Mouse (Mus musculus) small intestine, adult 2 months (tissue): ENCODE data around the gene Nfia. TPM values are rescaled to one million over a fixed set of nuclear protein-coding genes. Genes with fewer than 3 reads are reported as not detected.
A peak's percentile ranks its signal among the peaks of the same experiment; 100 is the strongest.

Experiments
- H3K27ac ChIP-seq: fragments of 200-500 bp; 2 replicates; pipeline ENCODE4 v1.5.1; 2012; ENCODE audit warnings: low read depth, low read length, control low read depth, inconsistent platforms; ENCODE audit not compliant: insufficient read depth
- H3K27me3 ChIP-seq: fragments of 200-500 bp; 2 replicates; pipeline ENCODE4 v1.6.1; 2012; ENCODE audit warnings: mild to moderate bottlenecking, moderate library complexity, low read length, inconsistent platforms; ENCODE audit not compliant: control insufficient read depth, insufficient read depth
- H3K36me3 ChIP-seq: fragments of 200-500 bp; 2 replicates; pipeline ENCODE4 v1.6.1; 2012; ENCODE audit warnings: mild to moderate bottlenecking, low read length, control low read depth, inconsistent platforms; ENCODE audit not compliant: control insufficient read depth, insufficient read depth
- H3K4me1 ChIP-seq: fragments of 200-500 bp; 2 replicates; pipeline ENCODE4 v1.6.1; 2012; ENCODE audit warnings: low read length, inconsistent platforms, mixed read lengths; ENCODE audit not compliant: control insufficient read depth, insufficient read depth, insufficient read length
- H3K4me3 ChIP-seq: fragments of 200-500 bp; 2 replicates; pipeline ENCODE4 v1.5.1; 2012; ENCODE audit warnings: low read depth, mild to moderate bottlenecking, control low read depth, inconsistent platforms, low read length, moderate library complexity
- CTCF ChIP-seq: fragments of 200-500 bp; IDR thresholded peaks from 2 replicates; pipeline ENCODE4 v1.5.1; 2012; ENCODE audit warnings: low read depth, mild to moderate bottlenecking, control low read depth, inconsistent platforms, low read length, moderate library complexity, mixed read lengths; ENCODE audit not compliant: insufficient replicate concordance, insufficient read length; ENCODE audit errors: extremely low read depth
- POLR2A ChIP-seq: fragments of 200-500 bp; IDR thresholded peaks from 2 replicates; pipeline ENCODE4 v1.6.1; 2012; ENCODE audit warnings: low read depth, mild to moderate bottlenecking, control low read depth, inconsistent platforms, low read length, moderate library complexity
- WGBS: fragments of 180-500 bp; shearing (Covaris S2); methylation state at CpG from one replicate; pipeline ENCODE4 v1.1.7; 2018; 5-methylcytosine and 5-hydroxymethylcytosine counted together
- polyA plus RNA-seq: library from polyadenylated mRNA; depleted of rRNA; stranded (reverse); fragments of >200 nt; gene quantifications from 2 replicates; pipeline ENCODE4 v1.2.3, GENCODE M21; 2012; rRNA removed

Nfia gene
- 8.6 and 16.5 TPM in 2 replicates for polyA plus RNA-seq

DNA sequence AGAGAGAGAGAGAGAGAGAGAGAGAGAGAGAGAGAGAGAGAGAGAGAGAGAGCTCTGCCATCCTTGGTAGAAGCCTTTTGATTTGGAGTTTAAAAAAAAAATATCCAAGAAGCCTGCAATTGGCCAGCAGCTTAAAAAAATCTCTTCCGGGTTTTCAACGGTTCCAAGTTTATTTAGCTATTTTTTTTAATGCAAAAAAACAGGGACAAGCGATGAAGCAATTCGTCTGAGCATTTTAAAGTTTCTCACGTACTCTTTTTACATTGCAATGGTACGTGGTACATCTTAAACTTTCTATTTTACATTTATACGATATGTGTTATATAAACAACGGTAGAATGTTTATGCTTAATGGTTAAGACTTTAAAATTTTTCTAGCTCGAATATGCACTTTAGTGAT lies at the start of gene Nfia:
TSS of gene Nfia (plus strand) at position 94 of the 400 bp plus-strand sequence.
- TF ChIP-seq CTCF, result no peak
- TF ChIP-seq POLR2A, result no peak
- WGBS, result under 1% methylated on average over 9 of the region's 9 CpGs

DNA sequence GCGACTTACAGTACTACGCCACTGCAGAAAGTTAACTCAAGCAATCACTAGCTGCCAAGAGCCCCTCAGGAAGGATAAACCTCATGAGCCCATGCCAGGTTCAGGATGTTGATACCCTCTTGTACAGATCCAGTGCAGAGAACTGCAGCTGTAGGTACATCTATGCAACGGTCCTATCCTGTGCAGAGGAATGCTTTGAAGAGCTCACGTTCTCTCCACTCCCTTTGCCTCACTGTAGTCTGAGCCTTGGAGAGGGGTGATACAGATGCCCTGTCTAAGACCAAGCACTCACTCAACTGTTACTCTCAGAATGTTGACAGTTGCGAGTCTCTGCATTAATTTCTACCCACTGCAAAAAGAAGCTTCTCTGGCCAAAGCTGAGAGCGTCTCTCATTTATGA lies 49.2 kb upstream of the Nfia start:
- no peak overlapping the region for H3K27ac ChIP-seq
- H3K4me3 ChIP-seq, result no peak overlapping the region
- no peaks in the 10 kb centered on the region; the same call in 1 of the 2 replicates for H3K27me3 ChIP-seq
- peaks cover 6% of the 10 kb centered on the region; the same call in 1 of the 2 replicates for H3K4me1 ChIP-seq
- no peak for TF ChIP-seq CTCF
- no peak for TF ChIP-seq POLR2A
- H3K36me3 ChIP-seq, result no peaks in the 10 kb centered on the region
- WGBS, result 89% methylated on average over 6 of the region's 6 CpGs

More for the DNA sequence above, at the start of gene Nfia:
- no peaks in the 10 kb centered on the region for H3K36me3 ChIP-seq
- H3K4me3 ChIP-seq, result peak within 1 kb of the TSS; percentile 85
- H3K4me1 ChIP-seq, result 0 out of 2 replicates have a peak, but pooled peaks cover 2% of the 10 kb centered on the region
- H3K27ac ChIP-seq, result peak within 1 kb of the TSS; percentile 100
- H3K27me3 ChIP-seq, result no peaks in the 10 kb centered on the region

DNA sequence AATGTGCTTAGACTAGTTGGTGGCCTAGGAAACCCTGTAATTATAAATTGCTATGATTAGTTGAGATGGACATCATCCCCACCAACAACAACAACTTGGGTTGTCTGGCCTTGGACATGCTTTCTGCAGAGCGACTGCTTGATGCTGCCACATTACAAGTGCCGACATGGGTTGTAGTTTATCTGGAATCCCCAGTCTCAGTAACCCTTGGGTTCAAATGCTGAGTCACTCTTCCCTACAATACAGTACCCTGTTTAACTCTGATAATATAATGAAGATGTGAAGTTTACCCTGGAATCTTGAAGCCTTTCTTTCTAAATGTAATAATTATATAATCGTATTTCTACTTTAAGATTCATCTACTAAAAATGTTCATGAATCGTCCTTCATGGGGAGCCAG lies 44.0 kb upstream of the Nfia start:
- Histone ChIP-seq H3K36me3 (no peaks in the 10 kb centered on the region), H3K27ac (no peak overlapping the region), H3K4me3 (no peak overlapping the region), H3K4me1 (peaks cover 6% of the 10 kb centered on the region; the same call in 1 of the 2 replicates), H3K27me3 (no peaks in the 10 kb centered on the region; the same call in 1 of the 2 replicates)
- TF ChIP-seq POLR2A (no peak), CTCF (no peak)
- 92% methylated on average over 4 of the region's 4 CpGs for WGBS

DNA sequence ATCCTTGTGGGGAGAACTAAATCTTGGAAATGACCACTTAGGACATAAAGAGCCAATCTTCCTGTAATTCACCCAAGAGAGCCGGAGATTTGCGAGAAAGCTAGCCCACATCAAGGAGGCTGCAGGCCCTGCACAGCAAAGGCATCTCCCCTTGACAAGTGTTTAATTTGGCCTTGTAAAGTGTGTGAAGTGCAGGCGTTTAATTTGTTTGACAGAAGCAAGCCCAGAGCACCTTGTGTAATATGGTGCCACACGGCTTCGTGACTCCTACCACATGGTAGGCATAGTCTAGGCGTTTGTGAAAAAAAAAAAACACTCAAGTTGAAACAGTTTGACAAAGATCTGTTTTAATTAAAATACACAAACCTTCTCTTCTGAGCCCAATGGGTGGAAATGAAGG lies 42.5 kb upstream of the Nfia start:
- WGBS, result 85% methylated on average over 6 of the region's 6 CpGs
- Histone ChIP-seq H3K4me3 (no peak overlapping the region), H3K27me3 (no peaks in the 10 kb centered on the region; the same call in 1 of the 2 replicates), H3K4me1 (no peaks in the 10 kb centered on the region), H3K27ac (no peak overlapping the region), H3K36me3 (no peaks in the 10 kb centered on the region)
- no peak for TF ChIP-seq POLR2A
- TF ChIP-seq CTCF, result no peak

DNA sequence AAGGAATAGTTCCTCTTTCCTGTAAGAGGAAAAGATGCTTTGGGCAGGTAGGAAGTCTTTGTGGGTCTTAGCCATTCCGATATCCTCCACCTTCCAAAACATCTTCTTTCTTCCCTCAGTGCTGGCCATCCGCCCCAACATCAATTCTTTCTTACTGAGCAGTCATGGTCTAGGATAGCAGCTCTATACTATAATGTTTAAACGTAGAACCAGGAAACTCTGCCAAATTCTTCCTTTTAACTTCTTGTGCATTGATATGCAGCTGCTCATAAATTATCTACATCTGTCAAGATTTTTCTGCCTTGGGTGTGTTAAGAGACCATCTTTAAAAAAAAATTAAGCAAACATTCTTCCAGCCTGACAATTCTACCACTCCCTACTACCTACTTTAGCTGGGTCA lies 42.1 kb upstream of the Nfia start:
- 53% methylated on average over 3 of the region's 3 CpGs for whole genome bisulfite sequencing
- TF ChIP-seq CTCF, result no peak
- no peaks in the 10 kb centered on the region for H3K36me3 ChIP-seq
- no peak overlapping the region for H3K27ac ChIP-seq
- H3K27me3 ChIP-seq, result no peaks in the 10 kb centered on the region; the same call in 1 of the 2 replicates
- H3K4me3 ChIP-seq, result no peak overlapping the region
- no peaks in the 10 kb centered on the region for H3K4me1 ChIP-seq

DNA sequence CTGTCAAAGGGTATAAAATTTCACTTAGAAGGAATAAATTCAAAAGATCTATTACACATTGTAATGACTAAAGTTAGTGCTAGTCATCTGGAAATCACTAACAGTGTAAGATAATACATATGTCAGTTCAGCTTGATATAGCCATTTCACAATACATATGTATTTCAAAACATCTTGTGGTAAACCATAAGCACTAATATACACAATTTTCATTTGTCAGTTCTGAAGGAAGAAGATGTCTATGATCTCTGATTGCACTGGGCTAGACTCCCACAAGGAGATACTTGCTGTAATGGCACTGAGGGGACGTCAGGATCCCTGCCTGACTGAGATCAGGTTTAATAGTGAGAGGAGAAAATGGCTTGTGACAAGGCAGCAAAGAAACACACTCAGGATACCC lies 39.1 kb upstream of the Nfia start:
- H3K36me3 ChIP-seq, result no peaks in the 10 kb centered on the region
- H3K4me1 ChIP-seq, result no peaks in the 10 kb centered on the region
- 77% methylated on average over 1 of the region's 1 CpGs for WGBS
- no peaks in the 10 kb centered on the region for H3K27me3 ChIP-seq
- H3K4me3 ChIP-seq, result no peak overlapping the region
- no peak for TF ChIP-seq CTCF
- no peak for TF ChIP-seq POLR2A
- H3K27ac ChIP-seq, result no peak overlapping the region

DNA sequence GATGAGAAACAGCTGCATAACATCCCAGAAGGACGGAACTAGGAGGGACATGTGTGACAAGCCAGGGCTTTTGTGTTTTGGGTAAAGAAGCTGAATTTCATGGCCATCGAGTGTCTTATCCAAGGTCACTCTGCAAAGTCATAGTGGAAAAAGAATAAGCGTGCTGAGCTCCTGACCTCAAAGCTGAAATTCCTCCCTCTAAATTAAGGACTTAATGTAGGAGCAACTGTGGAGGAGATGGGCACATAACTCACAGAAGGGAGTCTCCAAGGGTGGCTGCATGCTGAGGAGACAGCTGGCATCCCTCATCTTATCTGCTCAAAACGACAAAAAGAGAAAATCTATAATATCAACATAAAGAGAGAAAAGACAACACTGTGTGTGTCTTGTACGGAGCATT lies 28.6 kb upstream of the Nfia start:
- no peaks in the 10 kb centered on the region for H3K4me1 ChIP-seq
- no peaks in the 10 kb centered on the region for H3K27me3 ChIP-seq
- 76% methylated on average over 5 of the region's 5 CpGs for WGBS
- no peak overlapping the region for H3K27ac ChIP-seq
- TF ChIP-seq POLR2A (no peak), CTCF (no peak)
- H3K36me3 ChIP-seq, result no peaks in the 10 kb centered on the region
- no peak overlapping the region for H3K4me3 ChIP-seq
